Mouse (Mus musculus) frontal cortex, postnatal 25 days (tissue): Measurements from ENCODE around the gene Olfr324.
A peak's percentile ranks its signal among the peaks of the same experiment; 100 is the strongest.

Experiments used
- DNase-seq, 2 experiments: peaks; one replicate each; pipeline ENCODE4 v3.0.0; 2022; ENCODE audit warnings: low spot score in 2 of 2

The Olfr324 gene

DNA sequence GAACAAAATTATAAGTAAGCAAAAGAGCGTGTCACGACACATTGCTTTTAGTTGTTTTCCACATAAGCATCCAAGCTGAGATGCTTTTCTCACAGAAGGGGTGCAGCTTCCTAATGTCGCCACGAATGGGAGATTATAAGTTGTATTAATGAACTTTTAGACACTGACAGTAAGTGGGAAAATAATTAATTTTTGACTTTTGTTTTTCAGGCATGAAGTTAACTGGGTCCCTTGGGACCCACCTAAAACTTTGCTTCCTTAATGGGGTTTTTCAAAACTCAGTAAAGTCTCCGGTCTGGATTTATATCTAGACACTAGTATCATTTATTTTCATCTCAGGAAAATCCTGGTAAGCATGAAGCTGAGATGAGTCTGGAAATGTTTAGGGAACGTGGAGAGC, at the start of gene Olfr324:
Olfr324 (plus strand) TSS at position 301 of the 400 bp plus-strand sequence.
- DNase-seq, result no peak

DNA sequence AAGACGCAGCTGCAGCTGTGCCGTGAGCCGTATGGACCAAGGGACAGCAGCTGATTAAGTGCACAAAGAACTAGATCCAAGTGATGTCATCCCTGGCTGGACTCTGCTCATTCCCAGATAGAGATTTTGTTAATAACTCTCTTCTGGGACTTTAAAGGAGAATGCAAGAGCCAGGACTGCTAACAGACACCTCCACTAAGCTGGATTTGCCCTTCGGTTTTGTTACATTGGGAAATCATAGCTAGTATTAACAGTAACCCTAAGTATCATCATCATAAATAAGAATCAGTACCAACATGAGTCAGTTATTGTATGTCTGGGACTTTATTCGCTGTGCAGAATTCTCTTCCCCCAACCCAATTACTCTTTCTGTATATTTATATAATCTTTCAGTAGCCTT, 48.6 kb upstream of the Olfr324 start, which contains the start of gene Olfr329-ps:
Olfr329-ps (minus strand) TSS at position 101 of the 400 bp plus-strand sequence.
- no peak for DNase-seq

- no peak for DNase-seq
These were observed 39.4 kb upstream of the Olfr324 start, which contains the start of gene Olfr328 for GRCm38 (mm10) chr11:58555536-58555935. Gene Olfr328, minus strand, starts transcription at chr11:58555636.

GRCm38 (mm10) chr11:58570405-58570804, 24.5 kb upstream of the Olfr324 start, which contains the start of gene Olfr224:
Gene Olfr224, minus strand, starts transcription at chr11:58570553.
- DNase-seq, result no peak

DNA sequence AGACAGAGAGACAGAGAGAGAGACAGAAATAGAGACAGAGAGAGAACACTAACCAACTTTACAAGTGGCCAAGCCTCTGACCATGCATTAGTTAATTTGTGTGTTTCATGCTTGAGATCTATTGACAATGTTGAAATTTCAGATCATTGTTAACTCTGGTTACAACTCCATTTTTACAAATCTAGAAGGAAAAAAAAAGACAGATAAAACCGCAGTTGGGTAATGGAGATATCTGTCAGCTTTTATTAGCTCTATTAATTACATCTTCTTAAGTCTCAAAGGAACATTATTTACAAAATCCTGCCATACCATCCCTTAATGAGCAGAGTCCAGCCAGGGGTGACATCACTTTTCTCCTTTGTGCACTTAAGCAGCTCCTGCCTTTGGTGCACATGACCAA, 17.5 kb upstream of the Olfr324 start, which contains the start of gene Olfr325:
Olfr325 (plus strand) TSS at position 301 of the 400 bp plus-strand sequence.
- no peak for DNase-seq

DNA sequence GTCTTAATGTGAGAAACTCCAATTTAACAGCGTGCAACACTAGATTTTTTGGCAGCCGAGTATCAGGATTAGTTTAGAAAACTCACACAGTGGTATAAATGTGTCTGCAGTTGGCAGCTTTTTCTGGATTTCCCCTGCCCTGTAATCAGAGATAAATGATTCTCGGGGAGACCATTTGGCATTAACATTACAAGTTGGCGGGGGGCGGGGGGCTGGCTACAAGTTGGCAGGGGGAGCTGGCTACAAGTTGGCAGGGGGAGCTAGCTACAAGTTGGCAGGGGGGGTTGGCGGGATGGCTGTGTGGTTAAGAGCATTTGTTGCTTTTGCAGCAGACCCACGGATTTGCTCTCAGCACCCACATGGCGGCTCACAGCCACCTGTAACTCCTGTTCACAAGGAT, 16.3 kb upstream of the Olfr324 start:
- DNase-seq, result no peak

DNA sequence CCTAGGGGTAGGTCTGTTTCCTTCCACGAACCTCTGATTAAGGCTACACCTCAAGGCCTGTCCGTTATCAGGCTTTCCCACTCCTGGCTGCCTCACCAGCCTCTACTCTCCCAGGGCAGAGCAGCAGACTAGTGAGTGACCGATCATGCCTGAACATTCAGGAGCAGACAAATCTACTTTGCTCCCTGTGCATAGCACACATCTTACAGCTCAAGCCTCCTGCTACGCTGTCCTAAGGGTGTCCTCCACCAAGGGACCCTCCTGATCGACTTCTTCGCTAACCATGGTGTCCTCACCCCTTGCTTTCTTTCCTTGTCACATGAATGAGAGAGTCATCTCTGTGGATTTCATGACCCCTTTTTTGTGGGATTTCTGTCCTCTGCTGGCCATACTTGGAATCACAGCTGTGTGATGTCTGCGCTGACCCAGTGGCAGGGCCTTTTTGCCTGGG, 7.0 kb upstream of the Olfr324 start:
- peak; percentile 19 to 25 for DNase-seq

DNA sequence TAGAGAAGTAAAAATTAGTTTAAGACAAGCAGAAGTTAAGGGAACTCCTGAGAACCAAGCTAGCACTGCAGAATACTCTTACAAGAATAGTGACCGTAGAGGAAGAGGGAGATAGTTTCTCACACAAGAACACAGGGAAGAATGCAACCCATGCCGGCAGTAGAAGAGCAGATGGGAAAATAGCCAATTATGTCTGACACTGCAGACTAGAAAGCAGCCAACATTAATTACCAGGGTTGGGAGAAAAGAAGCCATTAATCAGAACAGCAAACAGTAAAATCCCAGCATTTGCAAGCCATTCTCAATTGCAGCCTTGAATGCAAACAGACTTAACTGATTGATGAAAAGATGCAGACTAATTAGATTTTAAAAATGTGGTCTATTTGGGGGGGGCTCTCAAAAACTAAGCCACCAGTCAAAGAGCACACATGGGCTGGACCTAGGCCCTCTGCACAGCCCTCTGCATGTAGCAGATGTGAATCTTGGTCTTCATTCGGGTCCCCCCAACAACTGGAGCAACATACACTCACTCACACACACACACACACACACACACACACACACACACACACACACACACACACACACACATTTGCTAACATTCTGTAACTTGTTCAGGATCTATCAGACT, 6.2 kb upstream of the Olfr324 start:
- no peak for DNase-seq

DNA sequence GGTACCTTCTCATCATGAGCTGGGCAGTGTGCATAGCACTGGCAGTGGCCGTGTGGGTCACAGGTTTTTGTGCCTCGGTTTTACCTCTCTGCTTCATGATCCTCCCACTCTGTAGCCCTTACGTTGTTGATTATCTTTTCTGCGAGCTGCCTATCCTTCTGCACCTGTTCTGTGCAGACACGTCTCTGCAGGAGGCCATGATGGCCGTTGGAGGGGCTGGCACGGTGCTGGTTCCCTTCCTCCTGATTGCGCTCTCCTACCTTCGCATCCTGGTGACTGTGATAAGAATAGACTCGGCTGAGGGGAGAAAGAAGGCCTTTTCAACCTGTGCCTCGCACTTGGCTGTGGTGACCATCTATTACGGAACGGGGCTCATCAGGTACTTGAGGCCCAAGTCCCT, 2.9 kb downstream of the Olfr324 start:
- DNase-seq, result no peak

- no peak for DNase-seq
These were observed 7.1 kb downstream of the Olfr324 start for GRCm38 (mm10) chr11:58602062-58602461.

DNA sequence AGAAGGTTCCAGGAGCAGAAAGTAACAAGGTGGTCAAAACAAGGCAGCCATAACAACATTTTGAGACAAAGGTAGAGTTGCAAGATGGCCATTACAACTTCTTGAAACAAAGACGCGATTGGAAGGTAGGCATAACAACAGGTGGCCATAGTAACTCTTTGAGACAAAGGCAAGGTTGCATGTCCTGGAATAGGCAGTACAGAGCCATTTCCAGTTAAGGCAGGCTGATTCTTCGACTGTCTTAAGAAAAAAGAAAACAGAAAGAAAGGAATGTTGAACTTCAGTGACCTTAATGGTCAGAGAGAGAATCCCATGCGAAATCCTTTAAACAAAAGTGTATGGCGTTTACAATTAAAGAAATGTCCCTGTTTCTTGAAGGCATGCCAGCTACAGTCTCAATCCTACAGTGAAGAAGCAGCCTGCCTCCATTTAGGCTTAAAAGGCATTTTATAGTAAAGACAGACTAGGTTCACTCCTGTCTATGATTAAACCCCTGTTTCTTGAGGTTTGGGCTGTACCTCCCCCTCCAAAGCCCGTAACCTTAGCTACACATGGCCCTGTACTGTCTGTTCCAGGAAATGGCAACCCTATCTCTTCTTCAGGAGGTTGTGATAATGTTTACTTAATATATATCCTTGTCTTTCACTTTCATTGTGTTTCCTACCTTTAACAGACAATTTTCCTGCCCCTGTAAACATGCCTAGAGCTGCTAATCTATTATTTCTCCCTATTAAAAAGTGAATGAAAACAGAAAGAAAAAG, 8.1 kb downstream of the Olfr324 start:
- DNase-seq, result no peak

DNA sequence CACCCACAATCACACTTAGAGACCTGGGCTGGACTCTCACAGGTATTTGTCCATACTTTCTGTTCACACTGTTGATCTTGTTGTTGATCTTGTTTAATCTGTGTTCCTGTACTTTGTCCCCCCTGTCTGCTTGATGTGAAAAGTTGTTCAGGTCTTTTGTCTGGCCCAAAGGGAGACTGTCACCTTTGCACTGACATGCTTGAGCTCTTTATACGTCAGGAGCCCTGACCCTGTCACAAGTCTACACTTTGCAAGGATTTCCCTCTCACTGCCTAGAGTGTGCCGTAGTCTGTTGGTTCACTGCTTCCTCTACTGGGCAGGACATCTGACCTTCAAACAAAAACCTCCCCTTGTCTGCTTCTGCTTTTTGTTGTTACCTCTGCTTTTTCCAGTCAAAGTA, 9.8 kb downstream of the Olfr324 start:
- DNase-seq, result no peak

DNA sequence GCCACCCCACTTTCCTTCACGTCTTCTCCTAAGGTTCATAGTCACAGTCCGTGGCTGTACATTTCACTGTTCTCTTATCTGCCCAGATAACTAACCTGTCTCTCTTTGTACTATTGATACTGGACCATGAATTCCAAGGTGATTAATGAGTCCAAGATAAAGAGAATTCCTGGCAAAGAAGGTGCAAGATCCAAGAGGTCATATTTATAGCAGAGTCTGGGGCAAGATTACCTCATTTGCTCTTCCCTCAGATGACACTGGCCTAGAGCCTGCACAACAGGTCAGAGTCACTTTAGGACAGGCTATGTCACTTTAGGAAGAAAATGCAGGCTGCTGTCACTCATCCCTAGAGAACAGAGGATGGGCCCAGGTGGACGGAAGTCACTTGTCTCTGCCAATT, 10.3 kb downstream of the Olfr324 start:
- no peak for DNase-seq

DNA sequence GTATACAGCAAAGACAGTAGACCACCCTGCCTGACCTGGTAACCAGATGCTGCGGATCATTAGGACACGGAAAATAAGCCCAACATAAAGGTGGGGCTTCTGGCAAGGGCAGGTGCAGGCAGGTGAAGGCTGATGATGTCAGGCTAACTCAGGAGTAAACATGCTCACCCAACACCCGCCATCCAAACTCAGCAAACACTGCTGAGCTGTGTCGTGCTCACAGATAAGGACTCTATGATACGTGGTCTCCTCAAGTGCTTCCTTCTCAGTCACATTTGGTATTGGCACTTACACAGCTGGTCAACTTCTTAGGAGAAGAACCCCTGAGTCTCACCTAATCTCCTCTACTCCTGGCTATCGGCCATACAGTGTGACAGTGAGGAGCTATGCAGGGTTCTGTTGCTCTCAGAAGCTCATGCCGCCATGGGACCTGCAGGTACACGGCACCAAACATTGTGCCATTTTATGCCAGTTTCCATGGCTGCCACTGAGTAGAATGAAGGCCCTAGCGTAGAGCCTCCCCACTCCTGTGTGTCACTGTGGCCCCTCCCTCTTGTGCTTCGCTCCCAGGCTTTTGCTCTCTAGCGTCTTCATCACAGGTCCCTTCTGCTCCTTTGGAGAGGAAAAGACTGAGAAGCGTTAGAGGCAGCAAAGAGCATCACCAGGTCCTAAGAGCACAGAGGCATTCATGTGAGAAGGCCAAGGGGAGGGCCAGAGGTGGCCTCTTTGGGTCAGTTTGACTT, 11.4 kb downstream of the Olfr324 start:
- DNase-seq, result no peak

- DNase-seq, result no peak
These were observed 12.1 kb downstream of the Olfr324 start for GRCm38 (mm10) chr11:58607030-58607429.

DNA sequence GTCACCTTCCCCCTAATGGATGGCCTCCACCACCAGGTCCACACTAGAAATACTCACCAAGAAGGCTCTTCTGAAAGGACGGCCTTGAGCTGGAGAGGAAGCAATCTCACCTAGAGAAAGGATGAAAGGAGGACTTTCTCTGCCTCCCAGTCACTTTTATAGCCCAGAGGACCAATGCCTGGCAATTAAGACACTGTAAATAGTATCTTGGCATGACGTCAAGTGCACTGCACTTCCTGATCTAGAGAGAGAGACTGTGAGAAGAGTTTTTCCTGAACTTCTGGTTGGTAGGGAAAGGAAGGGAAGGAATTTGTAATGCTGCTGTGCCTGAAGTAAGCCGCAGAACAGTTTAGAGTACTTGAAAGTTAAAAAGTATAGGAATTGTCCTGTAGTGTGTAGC, 18.4 kb downstream of the Olfr324 start:
- no peak for DNase-seq

- DNase-seq, result no peak
These were observed 19.6 kb downstream of the Olfr324 start for GRCm38 (mm10) chr11:58614526-58614925.

GRCm38 (mm10) chr11:58615975-58616374, 21.1 kb downstream of the Olfr324 start, which contains the start of gene 2210407C18Rik:
Gene 2210407C18Rik, minus strand, starts transcription at chr11:58616075.
- DNase-seq, result no peak

DNA sequence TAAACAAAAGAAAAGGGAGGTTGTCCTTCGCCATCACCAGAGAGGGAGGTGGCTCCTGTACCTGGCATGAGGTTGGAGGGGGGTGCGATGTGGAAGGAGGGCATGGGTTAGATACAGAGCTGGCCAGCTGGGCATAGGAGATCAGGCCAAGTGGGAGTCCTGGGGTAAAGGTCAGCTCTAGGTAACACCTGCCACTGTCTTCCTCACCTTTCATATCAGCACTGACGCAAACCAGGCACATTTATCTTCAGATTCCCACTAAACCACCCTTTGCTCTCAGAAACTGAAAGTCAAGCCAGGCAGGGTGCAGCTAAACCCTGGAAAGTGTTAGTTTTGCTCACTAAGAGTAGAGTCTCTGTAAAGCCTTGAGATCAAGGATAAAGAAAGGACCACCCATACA, 23.5 kb downstream of the Olfr324 start:
- no peak for DNase-seq

- no peak for DNase-seq
These were observed 23.9 kb downstream of the Olfr324 start for GRCm38 (mm10) chr11:58618793-58619192.

GRCm38 (mm10) chr11:58626146-58626545, 31.2 kb downstream of the Olfr324 start:
- DNase-seq, result no peak

- no peak for DNase-seq
These were observed 35.5 kb downstream of the Olfr324 start, which contains the start of gene Olfr323 for GRCm38 (mm10) chr11:58630401-58630800. Gene Olfr323, minus strand, starts transcription at chr11:58630501.
